Mouse (Mus musculus): ENCODE data around the gene Tcirg1. TPM values are rescaled to one million over a fixed set of nuclear protein-coding genes. Genes with fewer than 3 reads are reported as not detected.

The Tcirg1 gene
- polyA plus RNA-seq, 1 experiment from 2014 or later = 29.7 TPM

- Histone ChIP-seq H3K9me3 (ENCODE audit: low read length) (no peaks in the 10 kb centered on the region), H3K36me3 (replicated peaks; ENCODE audit: insufficient read depth, low read length) (peaks cover 18% of the 10 kb centered on the region), H3K4me3 (ENCODE audit: low read depth, low read length) (peak within 1 kb of the TSS; percentile 58), H3K9ac (replicated peaks) (peak within 1 kb of the TSS; percentile 52), H3K4me2 (ENCODE audit: low read depth, low read length) (peak within 1 kb of the TSS; percentile 76), H3K4me1 (ENCODE audit: insufficient read depth) (peaks cover 34% of the 10 kb centered on the region), H3K27ac (ENCODE audit: low read depth) (peak within 1 kb of the TSS; percentile 70), H3K27me3 (ENCODE audit: insufficient read depth, low read length) (no peaks in the 10 kb centered on the region)
- ATAC-seq = peak; percentile 96
- under 1% methylated on average over 43 of the region's 43 CpGs for WGBS (ENCODE audit: insufficient replicate concordance)
- peak; percentile 91 for DNase-seq
- TF ChIP-seq EP300 (IDR thresholded peaks at IDR 0.05; ENCODE audit: low read depth) = no peak
- TF ChIP-seq CTCF (IDR thresholded peaks at IDR 0.05; ENCODE audit: low read depth) = peak; percentile 50
Measured at GRCm38 (mm10) chr19:3912337-3913204, 5.6 kb upstream of the Tcirg1 start, which contains the start of gene Ndufs8. TSS of gene Ndufs8 (minus strand) at chr19:3912774.

GRCm38 (mm10) chr19:3910206-3910605, 3.3 kb upstream of the Tcirg1 start:
- Histone ChIP-seq H3K9ac (replicated peaks) (no peak overlapping the region), H3K27me3 (ENCODE audit: insufficient read depth, low read length) (no peaks in the 10 kb centered on the region), H3K4me3 (ENCODE audit: low read depth, low read length) (no peak overlapping the region), H3K4me1 (ENCODE audit: insufficient read depth) (peaks cover 46% of the 10 kb centered on the region), H3K27ac (ENCODE audit: low read depth) (no peak overlapping the region), H3K36me3 (replicated peaks; ENCODE audit: insufficient read depth, low read length) (peaks cover 18% of the 10 kb centered on the region), H3K9me3 (ENCODE audit: low read length) (no peaks in the 10 kb centered on the region), H3K4me2 (ENCODE audit: low read depth, low read length) (no peak overlapping the region)
- DNase-seq = no peak
- WGBS (ENCODE audit: insufficient replicate concordance) = 63% methylated on average over 5 of the region's 5 CpGs
- TF ChIP-seq EP300 (IDR thresholded peaks at IDR 0.05; ENCODE audit: low read depth) = no peak
- no peak for TF ChIP-seq CTCF (IDR thresholded peaks at IDR 0.05; ENCODE audit: low read depth)
- no peak for ATAC-seq

GRCm38 (mm10) chr19:3907876-3908660, 1.1 kb upstream of the Tcirg1 start:
- Histone ChIP-seq H3K27ac (ENCODE audit: low read depth) (peak overlapping the region; percentile 91), H3K4me3 (ENCODE audit: low read depth, low read length) (peak overlapping the region; percentile 72), H3K9me3 (ENCODE audit: low read length) (no peaks in the 10 kb centered on the region), H3K36me3 (replicated peaks; ENCODE audit: insufficient read depth, low read length) (peaks cover 28% of the 10 kb centered on the region), H3K9ac (replicated peaks) (peak overlapping the region; percentile 84; the same call in 1 of the 2 replicates), H3K27me3 (ENCODE audit: insufficient read depth, low read length) (no peaks in the 10 kb centered on the region), H3K4me1 (ENCODE audit: insufficient read depth) (peaks cover 40% of the 10 kb centered on the region), H3K4me2 (ENCODE audit: low read depth, low read length) (peak overlapping the region; percentile 90)
- TF ChIP-seq CTCF (IDR thresholded peaks at IDR 0.05; ENCODE audit: low read depth) (no peak), EP300 (IDR thresholded peaks at IDR 0.05; ENCODE audit: low read depth) (no peak)
- 62% methylated on average over 8 of the region's 8 CpGs for WGBS (ENCODE audit: insufficient replicate concordance)
- DNase-seq = no peak
- ATAC-seq = no peak

GRCm38 (mm10) chr19:3906326-3906725, 607 bp downstream of the Tcirg1 start:
- TF ChIP-seq EP300 (IDR thresholded peaks at IDR 0.05; ENCODE audit: low read depth) (no peak), CTCF (IDR thresholded peaks at IDR 0.05; ENCODE audit: low read depth) (no peak)
- Histone ChIP-seq H3K4me3 (ENCODE audit: low read depth, low read length) (peak overlapping the region; percentile 72), H3K27ac (ENCODE audit: low read depth) (peak overlapping the region; percentile 91), H3K4me2 (ENCODE audit: low read depth, low read length) (peak overlapping the region; percentile 90), H3K27me3 (ENCODE audit: insufficient read depth, low read length) (no peaks in the 10 kb centered on the region), H3K9me3 (ENCODE audit: low read length) (no peaks in the 10 kb centered on the region), H3K4me1 (ENCODE audit: insufficient read depth) (peaks cover 32% of the 10 kb centered on the region), H3K36me3 (replicated peaks; ENCODE audit: insufficient read depth, low read length) (peaks cover 45% of the 10 kb centered on the region), H3K9ac (replicated peaks) (peak overlapping the region; percentile 84)
- DNase-seq = no peak
- WGBS (ENCODE audit: insufficient replicate concordance) = 2% methylated on average over 10 of the region's 10 CpGs
- no peak for ATAC-seq

- Histone ChIP-seq H3K9me3 (ENCODE audit: low read length) (no peaks in the 10 kb centered on the region), H3K4me3 (ENCODE audit: low read depth, low read length) (peak overlapping the region; percentile 72), H3K27me3 (ENCODE audit: insufficient read depth, low read length) (no peaks in the 10 kb centered on the region), H3K36me3 (replicated peaks; ENCODE audit: insufficient read depth, low read length) (peaks cover 49% of the 10 kb centered on the region), H3K4me2 (ENCODE audit: low read depth, low read length) (peak overlapping the region; percentile 90), H3K4me1 (ENCODE audit: insufficient read depth) (peaks cover 32% of the 10 kb centered on the region), H3K9ac (replicated peaks) (peak overlapping the region; percentile 84), H3K27ac (ENCODE audit: low read depth) (peak overlapping the region; percentile 91)
- DNase-seq (peak; percentile 63), ATAC-seq (peak; percentile 8)
- TF ChIP-seq CTCF (IDR thresholded peaks at IDR 0.05; ENCODE audit: low read depth) = no peak
- 0 out of 2 replicates have a peak, but pooled peaks have one; percentile 3 for TF ChIP-seq EP300 (IDR thresholded peaks at IDR 0.05; ENCODE audit: low read depth)
- WGBS (ENCODE audit: insufficient replicate concordance) = 7% methylated on average over 6 of the region's 6 CpGs
Measured at GRCm38 (mm10) chr19:3905261-3905969, 1.5 kb downstream of the Tcirg1 start.
